Mouse (Mus musculus) MEL-GATA-1-ER (cell line): ENCODE measurements around the gene Tomm34.
"Not testable (repeated sequence)": the region's sequence is repeated elsewhere in the genome, so short reads cannot be mapped to it uniquely, and the experiment has no call there.

Source experiments
- DNase-seq: peaks from one replicate; pipeline ENCODE4 v3.0.0-alpha.2; 2012; ENCODE audit warnings: low read depth; ENCODE audit errors: extremely low read depth

Tomm34 gene

DNA sequence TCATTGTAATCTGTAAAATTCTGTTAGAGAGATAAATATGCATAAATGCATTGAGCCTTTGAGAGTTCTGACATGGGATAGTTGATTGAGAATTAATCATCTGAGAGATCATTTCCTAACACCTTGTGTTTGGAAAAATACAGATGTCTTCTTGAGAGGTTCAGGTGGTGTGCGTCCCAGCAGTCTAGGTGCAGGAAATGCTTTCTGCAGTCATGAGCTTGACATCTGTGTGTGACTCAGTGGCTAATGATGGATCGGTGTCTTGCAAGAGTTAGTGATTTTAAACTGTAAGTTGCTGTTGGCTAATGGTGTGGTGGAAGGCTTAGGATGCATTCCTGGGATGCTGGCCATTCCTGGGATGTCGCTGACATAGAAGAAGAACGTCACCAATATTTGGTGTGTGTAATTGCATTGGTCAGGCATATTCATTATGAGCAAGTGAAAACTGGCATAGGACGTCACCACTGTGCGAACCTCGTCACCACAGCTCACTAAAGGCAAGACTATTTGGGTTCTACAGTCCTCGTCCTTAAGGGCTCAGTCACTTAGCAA lies 6.0 kb upstream of the Tomm34 start:
- DNase-seq: no peak

DNA sequence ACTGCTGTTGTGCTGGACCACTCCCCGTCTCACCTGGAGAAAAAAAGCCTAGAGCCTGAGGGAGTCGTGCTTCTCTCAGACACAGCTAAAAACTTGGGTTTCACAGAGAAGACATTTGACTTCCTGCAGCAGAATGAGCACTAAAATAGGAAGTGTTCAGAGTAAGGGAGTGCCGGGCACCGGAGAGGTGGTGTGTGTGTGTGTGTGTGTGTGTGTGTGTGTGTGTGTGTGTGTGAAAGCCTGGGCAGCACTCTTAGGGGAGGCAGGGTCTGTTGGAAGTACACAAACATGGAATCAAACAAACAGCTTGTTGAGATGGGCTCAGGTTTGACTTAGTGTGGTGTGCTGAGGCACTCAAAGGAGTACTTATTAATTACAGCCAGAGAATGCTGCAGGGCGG lies 4.1 kb upstream of the Tomm34 start:
- peak; percentile 52 for DNase-seq

- DNase-seq: peak; percentile 90
Observed at GRCm38 (mm10) chr2:164073918-164074578, 3.1 kb upstream of the Tomm34 start.

DNA sequence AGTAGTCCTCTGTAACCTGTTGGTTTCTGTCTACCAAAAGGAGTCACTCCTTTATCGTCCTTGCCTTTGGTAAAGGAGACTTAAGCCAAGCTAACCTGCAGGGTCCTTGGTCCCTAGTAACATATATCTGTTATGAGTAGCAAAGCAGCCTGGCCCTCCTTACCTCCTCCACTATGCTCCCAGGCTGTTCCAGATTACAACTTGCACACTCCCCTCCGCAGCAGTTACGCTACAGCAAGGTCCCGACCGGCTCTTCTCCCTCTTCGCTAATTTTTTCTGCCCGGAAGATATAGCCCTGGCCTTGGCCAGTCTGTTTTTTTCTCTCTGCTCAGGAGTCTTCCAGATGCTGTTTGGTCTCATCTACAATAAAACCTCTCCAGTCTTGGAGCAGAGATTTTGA lies 2.2 kb upstream of the Tomm34 start:
- no peak for DNase-seq

DNA sequence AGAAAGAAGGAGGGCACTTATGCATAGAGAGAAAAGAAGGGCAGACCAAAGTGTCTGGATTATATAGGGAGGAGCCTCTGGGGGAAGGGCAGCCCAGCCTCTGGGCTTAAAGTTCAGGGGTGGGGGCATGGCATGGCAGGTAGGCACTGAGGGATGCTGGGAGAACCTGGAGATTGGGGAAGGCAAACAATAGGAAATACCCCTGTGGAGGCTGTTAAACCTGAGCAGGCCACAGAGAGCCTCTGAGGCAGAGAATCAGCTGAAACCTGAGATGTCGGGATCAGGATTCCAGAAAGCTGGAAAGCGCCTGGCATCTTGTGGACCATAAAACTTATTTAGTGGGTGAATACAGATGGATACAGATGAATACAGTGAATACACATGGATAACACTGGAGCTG lies 1.1 kb upstream of the Tomm34 start:
- no peak for DNase-seq

GRCm38 (mm10) chr2:164071437-164071820 lies 460 bp upstream of the Tomm34 start:
- not testable (repeated sequence) for DNase-seq

DNA sequence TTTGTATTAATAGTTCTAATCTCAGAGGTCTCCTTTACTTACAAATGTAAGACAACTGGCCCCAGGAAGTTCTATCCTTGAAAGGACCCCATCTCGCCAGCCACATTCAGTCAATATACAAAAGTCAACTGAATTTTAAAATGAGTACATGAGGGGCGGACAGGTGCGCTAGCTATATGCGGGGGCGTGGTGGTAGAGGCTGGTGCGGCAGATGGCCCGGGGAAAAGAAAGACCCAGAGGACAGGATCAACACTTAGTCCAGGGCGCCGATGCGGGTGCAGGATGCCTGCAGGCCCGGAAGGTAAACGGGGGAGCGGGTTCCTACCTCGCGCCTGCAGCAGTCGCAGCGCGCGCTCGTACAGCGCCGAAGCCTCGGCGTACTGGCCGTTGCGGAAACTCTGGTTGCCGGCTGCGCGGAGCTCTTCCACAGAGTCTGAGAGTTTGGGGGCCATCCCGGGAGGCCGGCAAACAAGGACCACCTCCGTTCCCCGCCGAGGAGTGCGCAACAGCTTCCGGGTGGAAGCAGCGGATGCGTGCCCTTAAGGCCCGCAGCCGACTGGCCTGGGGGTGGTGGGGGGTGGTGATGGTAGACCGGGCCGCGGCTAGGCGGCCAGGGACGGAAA lies 716 bp downstream of the Tomm34 start, which contains the start of gene Stk4:
Gene Stk4 (plus strand): TSS at position 181 of the 623 bp plus-strand sequence.
- DNase-seq: no peak

DNA sequence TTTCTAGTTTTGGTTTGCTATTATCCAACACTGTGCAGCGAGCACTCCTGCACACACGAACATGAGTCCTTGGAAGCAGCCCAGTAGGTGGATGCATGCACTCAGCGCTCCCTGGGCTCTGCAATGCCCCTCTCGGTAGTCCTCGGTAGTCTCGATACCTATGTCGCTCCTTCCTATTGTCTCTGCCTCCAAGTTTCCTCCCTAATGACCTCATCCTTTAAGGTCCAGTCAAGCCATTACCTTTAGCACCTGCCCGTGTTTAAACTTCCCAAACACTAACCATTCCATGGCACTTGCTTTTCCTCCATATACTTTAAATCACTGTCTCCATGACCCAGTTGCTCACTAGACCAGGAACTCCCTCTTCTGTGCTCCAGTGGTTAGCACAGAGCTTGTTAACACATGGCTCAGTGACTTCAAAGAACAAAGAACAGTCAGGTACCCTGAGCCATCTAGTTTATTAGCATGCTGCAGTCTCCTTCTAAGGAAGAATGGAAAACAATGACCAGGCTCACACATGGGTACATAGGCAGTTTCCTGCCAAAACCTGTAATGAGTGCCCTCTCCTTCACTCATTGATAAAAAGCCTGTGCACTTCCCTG lies 11.2 kb downstream of the Tomm34 start:
- DNase-seq: no peak

DNA sequence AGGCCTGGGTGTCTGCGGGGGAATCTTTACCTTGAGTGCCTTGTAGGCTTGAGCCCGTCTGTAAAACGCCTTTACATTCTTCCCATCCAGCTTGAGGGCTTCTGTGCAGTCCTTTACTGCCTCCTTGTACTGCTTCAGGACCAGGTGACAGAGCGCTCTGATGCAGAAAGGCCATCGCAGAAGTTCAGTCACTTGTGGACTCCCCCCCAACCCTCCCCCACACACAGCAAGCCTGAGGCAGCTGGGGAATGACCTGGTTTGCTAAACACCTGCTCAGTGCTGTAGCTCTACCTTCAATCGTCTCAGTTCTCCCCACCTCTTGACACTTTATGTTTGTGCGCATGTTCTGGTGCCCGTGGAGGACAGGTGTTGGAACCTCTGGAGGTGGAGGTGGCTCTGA lies 16.3 kb downstream of the Tomm34 start:
- no peak for DNase-seq

DNA sequence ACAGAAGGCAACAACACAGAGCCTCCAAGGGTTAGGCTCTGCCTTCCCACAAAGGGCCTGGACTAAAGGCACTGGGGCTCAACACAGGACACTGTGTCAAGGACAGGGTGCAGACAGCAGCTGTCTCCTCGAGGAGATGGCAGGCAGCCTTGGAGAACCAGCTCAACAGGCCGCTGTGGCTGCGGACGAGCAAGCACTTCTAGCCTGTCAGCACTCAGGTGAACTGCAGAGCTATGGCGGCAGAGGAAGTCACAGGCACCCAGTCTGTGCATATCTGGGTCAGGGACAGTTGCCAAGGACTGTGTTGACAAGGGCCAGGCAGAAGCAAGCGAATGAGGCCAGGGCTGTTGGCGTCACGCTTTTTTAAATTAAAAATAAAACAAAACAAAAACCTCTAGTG lies 17.2 kb downstream of the Tomm34 start:
- no peak for DNase-seq

DNA sequence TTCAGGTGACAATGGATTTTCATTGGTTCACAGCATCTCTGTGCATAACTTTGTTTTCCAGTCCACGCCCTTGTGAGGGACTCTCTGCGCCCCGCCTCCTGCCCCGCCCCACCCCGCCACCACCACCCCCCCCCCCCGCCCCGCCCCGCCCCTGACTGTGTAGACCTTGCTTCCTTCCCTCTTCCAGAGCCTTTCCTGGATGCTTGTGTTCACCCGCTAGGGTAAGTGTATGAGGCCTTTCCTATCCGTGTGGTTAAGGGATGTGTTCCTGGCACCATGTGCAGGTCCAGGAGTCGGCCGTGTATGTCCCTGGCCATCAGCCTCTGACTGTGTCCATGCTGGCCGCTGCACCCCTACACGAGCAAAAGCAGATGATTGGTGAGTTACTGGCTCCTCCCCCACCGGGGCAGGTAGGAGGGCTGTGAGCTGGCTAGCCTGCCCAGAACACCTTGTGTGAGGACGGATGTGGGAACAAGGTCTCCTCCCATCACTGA lies 23.7 kb downstream of the Tomm34 start:
- peak; percentile 41 for DNase-seq

GRCm38 (mm10) chr2:164041523-164041922 lies 29.4 kb downstream of the Tomm34 start:
- no peak for DNase-seq

GRCm38 (mm10) chr2:164040949-164041348 lies 30.0 kb downstream of the Tomm34 start:
- no peak for DNase-seq

DNA sequence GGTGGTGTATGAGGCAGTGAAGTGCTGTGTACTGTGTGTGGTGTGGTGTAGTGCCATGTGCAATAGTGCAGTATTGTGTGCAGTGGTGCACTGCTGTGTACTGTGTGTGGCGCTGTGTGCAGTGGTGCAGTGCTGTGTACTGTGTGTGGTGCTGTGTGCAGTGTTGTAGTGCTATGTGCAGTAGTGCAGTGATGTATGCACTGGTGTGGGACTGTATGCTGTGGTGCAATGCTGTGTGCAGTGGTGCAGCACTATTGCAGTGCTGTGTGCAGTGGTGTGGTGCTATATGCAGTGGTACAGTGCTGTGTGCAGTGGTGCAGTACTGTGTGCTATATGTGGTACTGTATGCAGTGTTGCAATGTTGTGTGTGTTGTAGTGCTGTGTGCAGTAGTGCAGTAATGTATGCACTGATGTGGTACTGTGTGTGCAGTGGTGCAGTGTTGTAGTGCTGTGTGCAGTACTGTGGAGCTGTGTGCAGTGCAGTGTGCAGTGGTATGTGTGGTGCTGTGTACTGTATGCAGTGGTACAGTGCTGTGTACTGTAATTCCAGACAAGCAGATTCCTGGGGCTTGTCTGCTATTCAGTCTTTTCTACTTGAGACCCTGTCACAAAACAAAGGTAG lies 32.5 kb downstream of the Tomm34 start:
- no peak for DNase-seq

GRCm38 (mm10) chr2:164036520-164037019 lies 34.4 kb downstream of the Tomm34 start:
- peak; percentile 32 for DNase-seq

- DNase-seq: no peak
Observed at GRCm38 (mm10) chr2:164032973-164033372, 38.0 kb downstream of the Tomm34 start.

- DNase-seq: no peak
Observed at GRCm38 (mm10) chr2:164031147-164031546, 39.8 kb downstream of the Tomm34 start.

- DNase-seq: no peak
Observed at GRCm38 (mm10) chr2:164025150-164025549, 45.8 kb downstream of the Tomm34 start, which contains the start of gene Pabpc1l. TSS of gene Pabpc1l (plus strand) at chr2:164025450.

DNA sequence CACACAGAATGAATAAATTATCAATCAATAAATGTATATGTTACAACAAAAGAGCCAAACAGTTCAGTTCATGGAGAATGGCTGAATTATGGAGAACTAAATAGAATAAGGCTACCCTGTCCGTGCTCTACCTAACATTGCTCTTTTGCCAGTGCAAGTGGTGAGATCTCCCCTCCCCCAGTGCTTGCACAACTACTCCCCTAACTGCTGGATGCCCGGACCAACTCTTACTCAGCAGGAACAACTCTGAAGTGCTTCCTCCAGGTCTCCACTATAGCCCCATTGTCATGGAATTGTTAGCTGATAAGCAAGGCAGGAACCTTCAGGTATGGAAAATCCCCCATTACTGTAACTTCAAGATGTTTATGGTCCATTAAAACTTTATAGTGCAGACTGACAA lies 48.9 kb downstream of the Tomm34 start:
- no peak for DNase-seq

GRCm38 (mm10) chr2:164019943-164020342 lies 51.0 kb downstream of the Tomm34 start:
- no peak for DNase-seq

- DNase-seq: no peak
Observed at GRCm38 (mm10) chr2:164018910-164019309, 52.1 kb downstream of the Tomm34 start.

DNA sequence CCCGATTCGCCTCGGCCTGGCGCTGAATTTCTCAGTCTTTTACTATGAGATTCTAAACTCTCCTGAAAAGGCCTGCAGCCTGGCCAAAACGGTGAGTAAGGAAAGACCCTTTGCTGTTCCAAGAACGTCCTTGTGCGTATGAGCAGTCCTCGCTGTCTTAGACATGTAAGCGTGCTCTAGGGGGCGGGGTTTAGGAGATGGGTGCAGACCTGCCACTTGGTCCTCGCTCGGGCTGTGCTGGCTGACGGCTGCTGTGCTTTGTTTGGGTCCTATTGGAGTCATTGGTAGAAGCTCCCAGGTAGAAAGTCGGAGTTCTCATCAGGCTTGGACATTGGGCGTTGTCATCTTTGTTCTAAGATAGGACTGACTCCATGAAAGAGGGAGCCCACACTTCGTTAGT lies 55.7 kb downstream of the Tomm34 start:
- no peak for DNase-seq
